In genomic region chr1:92117597-92117996, GRCm38 (mm10) we compare ENCODE assay signal across 26 mouse cellular contexts.
"Had no signal": no experiment of that assay in that cellular context is flagged by ENCODE, and none has a peak within 500 bp of the region (broad histone marks: within the 10 kb centered on the region; RNA-seq: fewer than 3 reads in every experiment).

No protein-coding gene starts in this region.

- H3K36me3 ChIP-seq: heart, embryonic 13.5 days; heart, embryonic 15.5 days; hindbrain, embryonic 12.5 days; kidney, embryonic 15.5 days; liver, embryonic 12.5 days had no signal

- ATAC-seq: hindbrain, embryonic 16.5 days; inflammation-experienced regulatory T-cells, adult 6 months; liver, embryonic 12.5 days had no signal

- H3K4me3 ChIP-seq: heart, embryonic 13.5 days; heart, embryonic 15.5 days; hindbrain, embryonic 10.5 days; hindbrain, embryonic 12.5 days; kidney, embryonic 15.5 days; limb, embryonic 13.5 days; limb, embryonic 15.5 days; liver, embryonic 12.5 days had no signal

- H3K27me3 ChIP-seq: heart, embryonic 13.5 days; heart, embryonic 15.5 days; hindbrain, embryonic 12.5 days; kidney, embryonic 15.5 days; limb, embryonic 13.5 days; limb, embryonic 15.5 days; liver, embryonic 12.5 days had no signal

- DNase-seq: gastrocnemius, postnatal 10 days; gastrocnemius, postnatal 25 days; heart, adult 18-20 months; heart, postnatal 14 days; heart, postnatal 4 days; kidney, adult 11 months; kidney, adult 2 months; kidney, adult 9 months; kidney, postnatal 14 days; kidney, postnatal 36 days; layer of hippocampus, adult 9-11 months; left cerebral cortex, postnatal 4 days had no signal

- H3K4me2 ChIP-seq: heart, embryonic 11.5 days; heart, embryonic 13.5 days; heart, embryonic 15.5 days; hindbrain, embryonic 12.5 days; hindbrain, embryonic 14.5 days; kidney, embryonic 15.5 days; limb, embryonic 13.5 days; limb, embryonic 15.5 days; liver, embryonic 12.5 days had no signal

- H3K9me3 ChIP-seq: heart, embryonic 13.5 days; heart, embryonic 15.5 days; hindbrain, embryonic 10.5 days; hindbrain, embryonic 12.5 days; kidney, embryonic 15.5 days; limb, embryonic 13.5 days; limb, embryonic 15.5 days; liver, embryonic 12.5 days had no signal

- H3K9ac ChIP-seq: heart, embryonic 13.5 days; heart, embryonic 15.5 days; hindbrain, embryonic 12.5 days; hindbrain, embryonic 14.5 days; kidney, embryonic 15.5 days; limb, embryonic 13.5 days; limb, embryonic 15.5 days; liver, embryonic 12.5 days; liver, embryonic 14.5 days had no signal

- H3K27ac ChIP-seq: heart, embryonic 13.5 days; heart, embryonic 15.5 days; hindbrain, embryonic 10.5 days; hindbrain, embryonic 12.5 days; hindbrain, embryonic 14.5 days; kidney, embryonic 15.5 days; kidney, postnatal 0 days; limb, embryonic 13.5 days; limb, embryonic 15.5 days; liver, embryonic 12.5 days; liver, embryonic 14.5 days had no signal
